Mouse (Mus musculus) forebrain, embryonic 15.5 days (tissue): ENCODE measurements around the gene Fbxl22. TPM values are rescaled to one million over a fixed set of nuclear protein-coding genes. Genes with fewer than 3 reads are reported as not detected.

Experiments
- ATAC-seq: fragments of 200-750 bp; cut with Nextera tagmentation; replicated peaks from 2 replicates; pipeline ENCODE4 v1.8.0; 2017; ENCODE audit warnings: mild to moderate bottlenecking, moderate TSS enrichment, moderate library complexity
- H3K27ac ChIP-seq: fragments of 300-500 bp; sonication (generic); replicated peaks from 2 replicates; pipeline ENCODE4 v1.5.1; 2015; ENCODE audit warnings: mild to moderate bottlenecking, inconsistent platforms
- H3K27me3 ChIP-seq: fragments of 300-500 bp; sonication (generic); 2 replicates; pipeline ENCODE4 v1.6.1; 2015; ENCODE audit warnings: inconsistent platforms
- H3K36me3 ChIP-seq: fragments of 300-500 bp; sonication (generic); 2 replicates; pipeline ENCODE4 v1.6.1; 2015; ENCODE audit warnings: mild to moderate bottlenecking, inconsistent platforms
- H3K4me1 ChIP-seq: fragments of 300-500 bp; sonication (generic); 2 replicates; pipeline ENCODE4 v1.6.1; 2015; ENCODE audit warnings: inconsistent platforms
- H3K4me2 ChIP-seq: fragments of 300-500 bp; sonication (generic); replicated peaks from 2 replicates; pipeline ENCODE4 v1.6.1; 2015; ENCODE audit warnings: mild to moderate bottlenecking, inconsistent platforms
- H3K4me3 ChIP-seq: fragments of 300-500 bp; sonication (generic); 2 replicates; pipeline ENCODE4 v1.5.1; 2015; ENCODE audit warnings: mild to moderate bottlenecking, inconsistent platforms
- H3K9ac ChIP-seq: fragments of 300-500 bp; sonication (generic); replicated peaks from 2 replicates; pipeline ENCODE4 v1.6.1; 2015; ENCODE audit warnings: mild to moderate bottlenecking, inconsistent platforms
- H3K9me3 ChIP-seq: fragments of 300-500 bp; sonication (generic); 2 replicates; pipeline ENCODE4 v1.6.1; 2016; ENCODE audit warnings: inconsistent platforms
- WGBS: fragments of 180-500 bp; shearing (Covaris S2); methylation state at CpG from one replicate; pipeline ENCODE4 v1.1.7; 2015; ENCODE audit warnings: mixed read lengths; 5-methylcytosine and 5-hydroxymethylcytosine counted together
- polyA plus RNA-seq: library from polyadenylated mRNA; unstranded; fragments of >200 nt; fragmentation: Nextera tagmentation; extraction: Ambion mirVana; gene quantifications from 2 replicates; pipeline ENCODE4 v1.2.1, GENCODE M21; 2015

Fbxl22 gene
- polyA plus RNA-seq, result 1.6 and 1.9 TPM in 2 replicates

DNA sequence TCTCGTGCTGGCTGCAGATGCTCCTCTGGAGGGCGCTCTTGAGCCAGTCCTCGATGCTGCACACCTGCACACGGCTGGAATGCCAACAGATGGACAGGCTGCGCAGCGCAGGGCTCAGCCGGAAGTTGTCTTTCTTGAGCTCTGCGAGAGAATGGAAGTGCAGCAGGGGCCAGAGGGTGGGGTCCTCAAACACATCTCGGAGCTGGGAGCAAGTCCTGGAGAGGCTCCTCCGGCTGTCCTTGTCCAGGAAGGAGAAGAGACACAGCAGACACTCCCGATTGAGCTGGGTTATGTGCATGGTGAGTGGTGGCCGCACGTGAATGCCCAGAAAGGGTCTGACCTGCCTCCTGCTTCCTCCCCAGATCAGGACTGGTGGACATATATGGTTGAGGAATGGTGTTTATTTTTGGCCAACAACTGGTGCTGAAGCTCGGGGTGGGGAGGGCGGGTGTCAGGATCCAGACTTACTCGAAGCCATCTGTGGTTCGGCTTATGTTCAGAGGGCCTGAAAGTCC is at the start of gene Fbxl22:
Fbxl22 (minus strand) TSS at position 338 of the 515 bp plus-strand sequence.
- H3K4me3 ChIP-seq, result no peak within 1 kb of the TSS
- H3K9me3 ChIP-seq, result no peaks in the 10 kb centered on the region
- no peak for ATAC-seq
- no peak within 1 kb of the TSS for H3K9ac ChIP-seq
- H3K4me2 ChIP-seq, result no peak within 1 kb of the TSS
- H3K4me1 ChIP-seq, result peaks cover 31% of the 10 kb centered on the region
- peak within 1 kb of the TSS; percentile 97 for H3K27ac ChIP-seq
- WGBS, result 66% methylated on average over 17 of the region's 17 CpGs
- H3K27me3 ChIP-seq, result no peaks in the 10 kb centered on the region
- peaks cover 49% of the 10 kb centered on the region for H3K36me3 ChIP-seq

DNA sequence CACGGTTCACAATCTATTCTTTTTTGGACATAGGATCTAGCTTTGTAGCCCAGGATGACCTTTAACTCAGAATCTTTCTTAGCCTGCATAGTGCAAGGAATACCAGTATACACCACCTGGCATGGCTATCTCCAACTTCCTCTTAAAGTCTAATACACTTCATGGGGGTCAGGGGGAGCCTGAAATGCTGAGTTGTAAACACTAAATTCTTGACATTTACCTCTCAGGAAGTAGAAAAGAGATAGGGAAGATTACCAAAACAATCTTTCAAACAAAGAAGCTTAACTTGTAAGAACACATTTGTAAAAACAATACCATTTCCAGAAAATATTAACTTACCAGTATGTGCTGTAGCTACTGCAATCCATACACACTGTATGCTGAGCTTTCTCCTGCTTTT is 47.8 kb upstream of the Fbxl22 start:
- no peak for ATAC-seq
- Histone ChIP-seq H3K9me3 (no peaks in the 10 kb centered on the region), H3K4me1 (peaks cover 8% of the 10 kb centered on the region), H3K4me3 (no peak overlapping the region), H3K27ac (no peak overlapping the region), H3K27me3 (no peaks in the 10 kb centered on the region), H3K4me2 (no peak overlapping the region), H3K9ac (no peak overlapping the region), H3K36me3 (no peaks in the 10 kb centered on the region)
- whole genome bisulfite sequencing, result 83% methylated on average over 1 of the region's 1 CpGs

DNA sequence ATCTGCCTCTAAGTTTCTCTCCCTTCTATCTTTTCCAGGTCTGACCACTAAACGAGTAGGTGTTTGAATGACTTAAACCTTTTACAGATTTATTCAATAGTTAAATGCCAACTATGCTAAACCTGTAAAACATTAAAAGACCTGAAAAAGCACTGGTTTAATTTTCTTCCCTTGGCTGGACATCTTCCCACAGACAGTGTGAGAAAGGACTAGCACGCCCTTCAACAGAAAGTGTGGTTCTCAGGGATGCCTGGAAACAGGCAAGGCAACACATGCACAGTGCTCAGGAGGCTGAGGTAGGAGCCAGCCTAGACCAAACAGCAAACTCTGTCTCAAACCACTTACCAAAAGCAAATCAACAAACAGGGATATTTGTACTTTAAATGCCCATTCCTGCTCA is 47.1 kb upstream of the Fbxl22 start:
- Histone ChIP-seq H3K4me2 (no peak overlapping the region), H3K27me3 (no peaks in the 10 kb centered on the region), H3K36me3 (no peaks in the 10 kb centered on the region), H3K4me3 (no peak overlapping the region), H3K9ac (no peak overlapping the region), H3K27ac (no peak overlapping the region), H3K4me1 (peaks cover 8% of the 10 kb centered on the region), H3K9me3 (no peaks in the 10 kb centered on the region)
- WGBS, result 90% methylated on average over 2 of the region's 2 CpGs
- no peak for ATAC-seq

DNA sequence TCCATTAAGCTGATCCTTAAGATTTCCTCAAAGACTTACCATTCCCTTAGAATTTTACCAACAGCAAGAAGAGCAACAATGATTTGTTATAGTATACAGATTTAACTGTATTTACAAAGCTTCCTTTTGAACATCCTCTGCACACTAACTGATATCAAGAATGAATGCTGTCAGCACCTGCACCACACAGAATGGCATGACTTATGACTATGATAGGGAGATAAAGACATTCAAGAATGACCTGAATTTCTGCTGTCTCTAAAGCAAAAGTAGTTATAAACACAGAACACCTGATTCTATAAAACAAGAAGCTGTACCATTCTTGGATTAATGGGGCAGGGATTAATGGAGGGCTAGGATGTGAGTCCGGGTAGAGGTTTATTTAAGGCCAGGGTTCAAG is 46.3 kb upstream of the Fbxl22 start:
- Histone ChIP-seq H3K4me3 (no peak overlapping the region), H3K27ac (peak overlapping the region; percentile 60; the same call in 1 of the 2 replicates), H3K9me3 (no peaks in the 10 kb centered on the region), H3K4me1 (peaks cover 8% of the 10 kb centered on the region), H3K36me3 (no peaks in the 10 kb centered on the region), H3K9ac (no peak overlapping the region), H3K4me2 (no peak overlapping the region), H3K27me3 (no peaks in the 10 kb centered on the region)
- ATAC-seq, result no peak
- WGBS, result 55% methylated on average over 1 of the region's 1 CpGs

DNA sequence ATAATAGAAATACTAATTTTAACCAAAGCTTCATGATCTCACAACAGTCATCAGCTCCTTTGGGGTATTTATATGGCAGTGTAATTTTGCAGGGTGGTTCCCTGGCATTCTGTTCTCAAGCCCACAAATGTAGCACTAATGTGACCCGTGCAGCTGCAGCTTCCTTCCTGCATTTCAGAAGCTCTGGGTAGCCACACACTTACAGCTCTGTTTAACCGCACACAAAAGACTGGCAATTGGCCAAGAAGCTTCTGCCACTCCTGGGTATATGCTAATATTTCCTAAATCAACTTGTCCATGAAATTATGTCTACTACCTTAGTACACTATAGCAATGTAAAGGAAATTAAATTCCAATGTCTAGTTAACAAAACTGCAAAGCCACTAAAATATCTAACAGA is 45.9 kb upstream of the Fbxl22 start:
- no peaks in the 10 kb centered on the region for H3K9me3 ChIP-seq
- no peaks in the 10 kb centered on the region for H3K36me3 ChIP-seq
- 2% methylated on average over 2 of the region's 2 CpGs for WGBS
- H3K4me2 ChIP-seq, result no peak overlapping the region
- H3K9ac ChIP-seq, result no peak overlapping the region
- ATAC-seq, result peak; percentile 55
- H3K4me3 ChIP-seq, result no peak overlapping the region
- H3K4me1 ChIP-seq, result peaks cover 8% of the 10 kb centered on the region
- H3K27ac ChIP-seq, result peak overlapping the region; percentile 72
- H3K27me3 ChIP-seq, result no peaks in the 10 kb centered on the region

DNA sequence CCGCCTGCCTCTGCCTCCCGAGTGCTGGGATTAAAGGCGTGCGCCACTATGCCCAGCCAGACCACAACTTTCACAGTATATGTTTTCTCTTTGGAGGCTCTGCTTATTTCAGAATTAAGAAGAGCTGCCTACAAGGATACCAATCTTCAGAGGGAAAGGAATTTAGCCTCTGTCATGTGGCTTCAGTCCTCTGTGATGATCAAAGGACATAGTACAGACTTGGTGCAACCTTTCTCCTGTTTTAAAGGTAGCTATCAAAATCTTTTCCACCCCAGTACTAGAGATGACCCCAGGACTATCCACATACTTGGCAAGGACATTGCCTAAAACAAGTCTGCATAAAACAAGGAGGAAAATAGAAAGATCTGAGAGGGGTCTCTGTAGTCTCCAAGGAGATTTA is 44.6 kb upstream of the Fbxl22 start:
- ATAC-seq, result no peak
- Histone ChIP-seq H3K27ac (no peak overlapping the region), H3K36me3 (no peaks in the 10 kb centered on the region; the same call in 1 of the 2 replicates), H3K9me3 (no peaks in the 10 kb centered on the region), H3K9ac (no peak overlapping the region), H3K4me3 (no peak overlapping the region), H3K4me2 (no peak overlapping the region), H3K27me3 (no peaks in the 10 kb centered on the region), H3K4me1 (peaks cover 8% of the 10 kb centered on the region)
- WGBS, result 97% methylated on average over 4 of the region's 4 CpGs

DNA sequence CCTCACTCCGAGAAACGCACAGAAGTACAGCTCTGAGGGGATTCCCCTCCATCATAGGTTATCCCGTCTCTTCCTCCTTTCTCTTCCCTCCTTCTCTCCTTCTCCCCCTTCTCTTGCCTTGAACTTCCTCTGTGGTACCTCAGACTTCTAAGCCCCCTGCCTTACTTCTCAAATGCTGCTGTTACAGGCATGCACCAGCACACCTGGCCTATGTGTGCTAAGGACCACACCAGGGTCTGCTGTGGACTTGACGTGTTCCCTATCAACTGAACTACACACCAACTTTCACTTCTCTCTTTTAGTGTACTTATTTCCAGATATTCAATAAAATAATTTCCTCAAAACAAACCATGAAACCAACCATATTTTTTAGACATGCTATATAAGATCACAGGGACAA is 28.4 kb upstream of the Fbxl22 start:
- H3K4me2 ChIP-seq, result no peak overlapping the region
- ATAC-seq, result no peak
- no peaks in the 10 kb centered on the region for H3K27me3 ChIP-seq
- H3K9ac ChIP-seq, result no peak overlapping the region
- H3K27ac ChIP-seq, result no peak overlapping the region
- no peak overlapping the region for H3K4me3 ChIP-seq
- WGBS, result 82% methylated on average over 4 of the region's 4 CpGs
- H3K36me3 ChIP-seq, result peaks cover 52% of the 10 kb centered on the region
- no peaks in the 10 kb centered on the region for H3K4me1 ChIP-seq
- H3K9me3 ChIP-seq, result no peaks in the 10 kb centered on the region

DNA sequence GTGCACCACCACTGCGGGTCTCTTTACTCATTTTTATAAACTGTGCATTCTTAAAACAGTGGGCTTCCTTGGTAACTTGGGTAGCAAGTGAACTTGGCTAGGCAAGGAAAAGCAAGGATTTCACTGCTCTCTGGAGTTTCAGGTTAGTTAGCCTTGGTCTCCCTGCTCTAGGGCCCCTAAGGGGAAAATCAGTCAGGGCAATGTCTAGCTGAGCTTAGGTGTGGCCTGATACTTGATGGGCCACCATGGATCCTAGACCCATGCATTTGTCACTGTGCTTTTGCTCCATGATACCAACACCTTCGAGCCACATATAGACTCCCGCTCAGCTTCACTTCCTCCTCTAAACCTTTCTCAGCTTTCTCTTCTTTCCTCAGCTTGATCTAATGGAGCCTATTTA is 7.2 kb upstream of the Fbxl22 start:
- Histone ChIP-seq H3K9me3 (no peaks in the 10 kb centered on the region), H3K27ac (no peak overlapping the region), H3K9ac (no peak overlapping the region), H3K4me1 (no peaks in the 10 kb centered on the region), H3K4me2 (no peak overlapping the region), H3K36me3 (peaks cover 85% of the 10 kb centered on the region), H3K4me3 (no peak overlapping the region), H3K27me3 (no peaks in the 10 kb centered on the region)
- no peak for ATAC-seq
- whole genome bisulfite sequencing, result 98% methylated on average over 3 of the region's 3 CpGs

DNA sequence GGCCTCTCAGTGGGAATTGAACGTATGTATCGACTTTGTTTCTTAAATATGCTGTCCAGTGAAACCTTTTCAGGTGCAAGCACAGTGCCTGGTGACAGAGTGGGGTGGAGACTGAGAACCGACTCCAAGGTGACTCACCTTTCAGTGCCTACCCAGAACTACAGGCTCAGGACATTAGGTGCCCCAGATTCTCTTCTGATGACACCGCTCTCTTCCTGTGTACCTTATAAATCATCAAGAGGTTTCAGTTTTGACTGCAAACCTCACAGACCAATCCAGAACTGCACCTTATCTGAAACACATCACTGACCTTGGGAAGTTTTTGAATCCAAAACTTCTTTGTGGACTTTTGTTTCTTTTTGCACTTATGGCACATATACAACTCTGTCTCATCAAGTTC is 5.9 kb upstream of the Fbxl22 start:
- Histone ChIP-seq H3K36me3 (peaks cover 82% of the 10 kb centered on the region), H3K9ac (no peak overlapping the region), H3K27ac (no peak overlapping the region), H3K4me1 (no peaks in the 10 kb centered on the region), H3K9me3 (no peaks in the 10 kb centered on the region), H3K4me3 (no peak overlapping the region), H3K4me2 (no peak overlapping the region), H3K27me3 (no peaks in the 10 kb centered on the region)
- 92% methylated on average over 4 of the region's 4 CpGs for WGBS
- no peak for ATAC-seq

DNA sequence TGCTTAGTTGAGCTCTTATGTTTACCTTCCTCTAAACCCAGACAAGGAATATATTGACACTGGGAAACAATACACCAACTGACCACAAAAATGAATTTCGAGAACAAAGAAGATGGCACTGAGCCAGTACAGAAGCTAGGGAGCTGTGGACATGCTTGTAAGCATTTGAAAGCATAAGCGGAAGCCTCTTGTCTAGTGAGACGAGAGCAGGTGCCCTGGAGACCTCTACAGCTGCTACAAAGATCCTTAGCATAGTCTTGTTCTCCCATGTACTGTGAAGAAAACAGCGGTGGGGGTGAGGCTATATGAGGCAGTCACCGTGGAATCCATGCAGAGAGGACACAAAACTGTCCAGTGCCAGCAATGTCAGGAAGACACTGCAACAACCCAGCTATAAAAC is 4.5 kb upstream of the Fbxl22 start:
- no peak overlapping the region for H3K27ac ChIP-seq
- H3K9me3 ChIP-seq, result no peaks in the 10 kb centered on the region
- peaks cover 80% of the 10 kb centered on the region for H3K36me3 ChIP-seq
- no peak for ATAC-seq
- WGBS, result 53% methylated on average over 5 of the region's 5 CpGs
- H3K4me2 ChIP-seq, result no peak overlapping the region
- H3K4me3 ChIP-seq, result no peak overlapping the region
- no peak overlapping the region for H3K9ac ChIP-seq
- no peaks in the 10 kb centered on the region for H3K27me3 ChIP-seq
- no peaks in the 10 kb centered on the region for H3K4me1 ChIP-seq

DNA sequence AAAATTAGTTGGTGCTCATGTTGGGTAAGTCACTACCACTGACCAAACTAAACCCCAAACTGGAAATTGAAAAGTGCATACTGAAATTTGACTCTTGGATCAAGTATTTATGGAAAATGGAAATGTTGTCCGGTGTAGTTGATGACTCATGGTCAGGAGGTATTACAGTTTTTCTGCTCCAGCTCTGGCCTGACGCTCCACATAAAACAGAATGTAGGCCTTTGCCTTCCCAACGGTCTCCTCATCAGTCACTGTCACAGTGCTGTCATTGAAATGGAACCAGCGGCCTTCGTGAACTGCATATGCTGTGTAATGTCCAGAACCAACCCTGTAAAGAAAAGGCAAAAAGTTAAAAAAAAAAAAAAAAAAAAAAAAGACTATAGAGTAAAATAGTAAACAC is 3.9 kb upstream of the Fbxl22 start:
- WGBS, result 94% methylated on average over 5 of the region's 5 CpGs
- ATAC-seq, result no peak
- no peaks in the 10 kb centered on the region for H3K9me3 ChIP-seq
- H3K4me1 ChIP-seq, result 0 out of 2 replicates have a peak, but pooled peaks cover 5% of the 10 kb centered on the region
- H3K9ac ChIP-seq, result no peak overlapping the region
- H3K36me3 ChIP-seq, result peaks cover 77% of the 10 kb centered on the region
- H3K27ac ChIP-seq, result no peak overlapping the region
- H3K27me3 ChIP-seq, result no peaks in the 10 kb centered on the region
- no peak overlapping the region for H3K4me2 ChIP-seq
- H3K4me3 ChIP-seq, result no peak overlapping the region

DNA sequence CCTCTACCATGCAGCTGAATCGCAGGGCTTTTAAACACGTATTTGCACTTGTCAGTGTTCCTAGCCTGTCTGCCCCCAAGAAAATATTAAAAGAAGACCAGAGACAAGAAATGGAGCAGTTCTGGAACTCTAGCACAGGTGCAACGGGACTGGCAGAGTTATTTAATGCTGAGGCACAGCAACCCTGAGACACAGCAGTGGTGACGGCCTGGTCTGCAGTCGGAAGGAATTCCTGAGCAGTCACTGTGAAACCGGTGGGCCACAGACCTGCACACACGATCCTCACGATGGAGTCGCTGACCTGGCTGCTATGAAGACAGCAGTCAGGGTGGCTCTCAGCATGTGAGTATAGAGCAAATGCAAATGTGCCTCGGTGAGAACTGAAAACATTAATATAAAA is 3.4 kb upstream of the Fbxl22 start:
- Histone ChIP-seq H3K27ac (no peak overlapping the region), H3K4me1 (peaks cover 10% of the 10 kb centered on the region; the same call in 1 of the 2 replicates), H3K27me3 (no peaks in the 10 kb centered on the region), H3K4me3 (no peak overlapping the region), H3K9me3 (no peaks in the 10 kb centered on the region), H3K36me3 (peaks cover 72% of the 10 kb centered on the region), H3K4me2 (no peak overlapping the region), H3K9ac (no peak overlapping the region)
- ATAC-seq, result no peak
- 91% methylated on average over 10 of the region's 10 CpGs for WGBS

DNA sequence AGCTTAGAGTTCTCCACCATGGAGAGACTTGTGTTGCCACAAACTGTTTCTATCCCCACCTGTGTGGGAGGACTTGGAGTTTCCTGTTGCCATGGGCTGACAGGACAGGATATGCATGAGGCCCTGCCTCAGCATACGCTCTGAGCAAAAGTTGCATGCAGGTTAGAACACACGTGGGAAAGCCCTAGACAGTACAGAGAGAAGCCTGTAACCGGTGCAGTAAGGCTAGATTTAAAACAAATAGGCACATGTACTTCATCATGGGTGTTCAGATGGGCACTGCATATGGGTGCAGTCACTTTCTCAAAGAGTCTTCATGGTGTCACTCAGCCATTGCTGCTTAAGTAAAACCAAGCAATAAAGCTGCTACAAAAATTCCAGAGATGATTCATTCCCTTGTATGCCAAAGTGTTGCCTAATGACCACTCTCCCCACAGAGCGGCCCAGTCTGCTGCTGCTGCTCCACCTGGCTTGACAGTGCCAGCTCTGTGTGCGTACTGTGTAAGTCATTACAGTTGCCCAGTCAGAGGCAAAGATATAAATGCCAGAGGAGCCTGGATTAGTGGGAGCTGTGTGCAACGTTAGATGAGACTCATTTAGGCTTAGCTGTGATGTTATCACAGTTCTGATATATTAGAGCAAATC is 2.0 kb upstream of the Fbxl22 start:
- H3K9me3 ChIP-seq, result no peaks in the 10 kb centered on the region
- H3K4me2 ChIP-seq, result no peak overlapping the region
- 91% methylated on average over 6 of the region's 6 CpGs for WGBS
- H3K27me3 ChIP-seq, result no peaks in the 10 kb centered on the region
- H3K36me3 ChIP-seq, result peaks cover 62% of the 10 kb centered on the region
- no peak overlapping the region for H3K4me3 ChIP-seq
- no peak overlapping the region for H3K9ac ChIP-seq
- H3K27ac ChIP-seq, result no peak overlapping the region
- peaks cover 14% of the 10 kb centered on the region; the same call in 1 of the 2 replicates for H3K4me1 ChIP-seq
- no peak for ATAC-seq
